Mouse (Mus musculus): ENCODE measurements at regions not wholly inside any gene's neighbourhood (a gene's known extent, or its start where the extent isn't known, plus 50 kb on each side); places are given as distances from the start of the nearest gene placed in this dataset.

- no peaks in the 10 kb centered on the region for H3K27me3 ChIP-seq (ENCODE audit: control insufficient read depth, insufficient read depth, low read length)
- WGBS, result 66% methylated on average over 2 of the region's 2 CpGs
- no peak overlapping the region for H3K27ac ChIP-seq (ENCODE audit: insufficient read depth, low read length)
- no peak overlapping the region for H3K4me3 ChIP-seq (ENCODE audit: extremely low read depth, insufficient read depth, insufficient read length)
- no peaks in the 10 kb centered on the region for H3K36me3 ChIP-seq (ENCODE audit: control insufficient read depth, insufficient read depth, low read length)
- DNase-seq (ENCODE audit: low read depth in 1 of 2, low spot score in 2 of 2), result no peak
- H3K4me1 ChIP-seq (ENCODE audit: control insufficient read depth, insufficient read depth, insufficient read length), result no peaks in the 10 kb centered on the region
- TF ChIP-seq CTCF (IDR thresholded peaks at IDR 0.05; ENCODE audit: extremely low read depth, insufficient read depth, insufficient read length, insufficient replicate concordance) (no peak), POLR2A (IDR thresholded peaks at IDR 0.05; ENCODE audit: low read depth, low read length) (no peak)
Measured at GRCm38 (mm10) chr11:109071340-109071739, 72.8 kb downstream of the E030025P04Rik start.

- TF ChIP-seq POLR2A (IDR thresholded peaks at IDR 0.05; ENCODE audit: low read depth, low read length), result no peak
- TF ChIP-seq CTCF (IDR thresholded peaks at IDR 0.05; ENCODE audit: extremely low read depth, insufficient read depth, insufficient read length, insufficient replicate concordance), result no peak
- WGBS, result 15% methylated on average over 9 of the region's 9 CpGs
- H3K4me3 ChIP-seq (ENCODE audit: extremely low read depth, insufficient read depth, insufficient read length), result no peak overlapping the region
- H3K27ac ChIP-seq (ENCODE audit: insufficient read depth, low read length), result no peak overlapping the region
- H3K36me3 ChIP-seq (ENCODE audit: control insufficient read depth, insufficient read depth, low read length), result no peaks in the 10 kb centered on the region
- H3K4me1 ChIP-seq (ENCODE audit: control insufficient read depth, insufficient read depth, insufficient read length), result no peaks in the 10 kb centered on the region
- H3K27me3 ChIP-seq (ENCODE audit: control insufficient read depth, insufficient read depth, low read length), result no peaks in the 10 kb centered on the region
- no peak for DNase-seq (ENCODE audit: low read depth in 1 of 2, low spot score in 2 of 2)
Measured at GRCm38 (mm10) chr11:109070412-109070811, 73.8 kb downstream of the E030025P04Rik start.

GRCm38 (mm10) chr11:109069326-109069709 lies 74.9 kb downstream of the E030025P04Rik start:
- Histone ChIP-seq H3K27ac (ENCODE audit: insufficient read depth, low read length) (no peak overlapping the region), H3K4me1 (ENCODE audit: control insufficient read depth, insufficient read depth, insufficient read length) (no peaks in the 10 kb centered on the region), H3K4me3 (ENCODE audit: extremely low read depth, insufficient read depth, insufficient read length) (no peak overlapping the region), H3K36me3 (ENCODE audit: control insufficient read depth, insufficient read depth, low read length) (no peaks in the 10 kb centered on the region), H3K27me3 (ENCODE audit: control insufficient read depth, insufficient read depth, low read length) (no peaks in the 10 kb centered on the region)
- TF ChIP-seq POLR2A (IDR thresholded peaks at IDR 0.05; ENCODE audit: low read depth, low read length) (no peak), CTCF (IDR thresholded peaks at IDR 0.05; ENCODE audit: extremely low read depth, insufficient read depth, insufficient read length, insufficient replicate concordance) (no peak)
- WGBS, result 55% methylated on average over 6 of the region's 6 CpGs
- no peak for DNase-seq (ENCODE audit: low read depth in 1 of 2, low spot score in 2 of 2)

GRCm38 (mm10) chr11:109068371-109069325 lies 75.5 kb downstream of the E030025P04Rik start:
- 40% methylated on average over 22 of the region's 22 CpGs for WGBS
- Histone ChIP-seq H3K4me1 (ENCODE audit: control insufficient read depth, insufficient read depth, insufficient read length) (no peaks in the 10 kb centered on the region), H3K36me3 (ENCODE audit: control insufficient read depth, insufficient read depth, low read length) (no peaks in the 10 kb centered on the region), H3K4me3 (ENCODE audit: extremely low read depth, insufficient read depth, insufficient read length) (no peak overlapping the region), H3K27me3 (ENCODE audit: control insufficient read depth, insufficient read depth, low read length) (no peaks in the 10 kb centered on the region), H3K27ac (ENCODE audit: insufficient read depth, low read length) (no peak overlapping the region)
- TF ChIP-seq POLR2A (IDR thresholded peaks at IDR 0.05; ENCODE audit: low read depth, low read length), result no peak
- TF ChIP-seq CTCF (IDR thresholded peaks at IDR 0.05; ENCODE audit: extremely low read depth, insufficient read depth, insufficient read length, insufficient replicate concordance), result no peak
- DNase-seq (ENCODE audit: low read depth in 1 of 2, low spot score in 2 of 2), result no peak

- DNase-seq (ENCODE audit: low read depth in 1 of 2, low spot score in 2 of 2), result no peak
- 64% methylated on average over 7 of the region's 7 CpGs for WGBS
Measured at GRCm38 (mm10) chr11:109067733-109068132, 76.4 kb downstream of the E030025P04Rik start.

GRCm38 (mm10) chr11:109061971-109062370 lies 82.2 kb downstream of the E030025P04Rik start:
- Histone ChIP-seq H3K4me3 (ENCODE audit: extremely low read depth, insufficient read depth, insufficient read length) (no peak overlapping the region), H3K36me3 (ENCODE audit: control insufficient read depth, insufficient read depth, low read length) (no peaks in the 10 kb centered on the region), H3K4me1 (ENCODE audit: control insufficient read depth, insufficient read depth, insufficient read length) (no peaks in the 10 kb centered on the region), H3K27me3 (ENCODE audit: control insufficient read depth, insufficient read depth, low read length) (no peaks in the 10 kb centered on the region), H3K27ac (ENCODE audit: insufficient read depth, low read length) (no peak overlapping the region)
- DNase-seq (ENCODE audit: low read depth in 1 of 2, low spot score in 2 of 2), result no peak
- 63% methylated on average over 4 of the region's 4 CpGs for WGBS
- no peak for TF ChIP-seq POLR2A (IDR thresholded peaks at IDR 0.05; ENCODE audit: low read depth, low read length)
- TF ChIP-seq CTCF (IDR thresholded peaks at IDR 0.05; ENCODE audit: extremely low read depth, insufficient read depth, insufficient read length, insufficient replicate concordance), result no peak

More at GRCm38 (mm10) chr11:109067733-109068132, 76.4 kb downstream of the E030025P04Rik start:
- Histone ChIP-seq H3K27me3 (ENCODE audit: control insufficient read depth, insufficient read depth, low read length) (no peaks in the 10 kb centered on the region), H3K4me1 (ENCODE audit: control insufficient read depth, insufficient read depth, insufficient read length) (no peaks in the 10 kb centered on the region), H3K36me3 (ENCODE audit: control insufficient read depth, insufficient read depth, low read length) (no peaks in the 10 kb centered on the region), H3K27ac (ENCODE audit: insufficient read depth, low read length) (no peak overlapping the region), H3K4me3 (ENCODE audit: extremely low read depth, insufficient read depth, insufficient read length) (no peak overlapping the region)
- TF ChIP-seq CTCF (IDR thresholded peaks at IDR 0.05; ENCODE audit: extremely low read depth, insufficient read depth, insufficient read length, insufficient replicate concordance) (no peak), POLR2A (IDR thresholded peaks at IDR 0.05; ENCODE audit: low read depth, low read length) (no peak)

- WGBS, result 81% methylated on average over 3 of the region's 3 CpGs
- Histone ChIP-seq H3K27me3 (ENCODE audit: control insufficient read depth, insufficient read depth, low read length) (no peaks in the 10 kb centered on the region), H3K4me1 (ENCODE audit: control insufficient read depth, insufficient read depth, insufficient read length) (no peaks in the 10 kb centered on the region), H3K4me3 (ENCODE audit: extremely low read depth, insufficient read depth, insufficient read length) (no peak overlapping the region), H3K36me3 (ENCODE audit: control insufficient read depth, insufficient read depth, low read length) (no peaks in the 10 kb centered on the region), H3K27ac (ENCODE audit: insufficient read depth, low read length) (no peak overlapping the region)
- no peak for DNase-seq (ENCODE audit: low read depth in 1 of 2, low spot score in 2 of 2)
- TF ChIP-seq CTCF (IDR thresholded peaks at IDR 0.05; ENCODE audit: extremely low read depth, insufficient read depth, insufficient read length, insufficient replicate concordance) (no peak), POLR2A (IDR thresholded peaks at IDR 0.05; ENCODE audit: low read depth, low read length) (no peak)
Measured at GRCm38 (mm10) chr11:109060527-109060908, 83.7 kb downstream of the E030025P04Rik start.

Data from spleen, adult 2 months (tissue).